In genomic region chr11:23124198-23124951, GRCm38 (mm10) we compare ENCODE assay signal across 8 mouse cellular contexts.
DNase-seq lines count a peak whose midpoint lies in the region; ATAC-seq lines count a peak whose summit lies in the region.

No protein-coding gene starts in this region.

- peak; percentile 25 for DNase-seq in urinary bladder, postnatal 25 days (ENCODE audit: low spot score)
- no peak for DNase-seq in urinary bladder, postnatal 10 days (ENCODE audit: low spot score)
- peak; percentile 17 to 50 for DNase-seq in cerebellum, postnatal 25 days
- DNase-seq in gastrocnemius, postnatal 10 days, result peak; percentile 40
- DNase-seq in intestine, embryonic 14.5 days (ENCODE audit: low spot score), result peak; percentile 81
- peak; percentile 52 for DNase-seq in liver, embryonic 13.5 days
- peak; percentile 51 for DNase-seq in naive thymus-derived CD4-positive, alpha-beta T cell, adult 2 months (ENCODE audit: low read depth)
- DNase-seq in thymus, postnatal 0 days (ENCODE audit: low spot score), result peak; percentile 71

- peak; percentile 98 for ATAC-seq in intestine, embryonic 14.5 days (replicated peaks; ENCODE audit: low FRiP score, low TSS enrichment, low read depth)
- ATAC-seq in liver, embryonic 13.5 days (ENCODE audit: low read depth), result peak; percentile 97

- H3K36me3 ChIP-seq in intestine, embryonic 14.5 days (ENCODE audit: control insufficient read depth, insufficient read depth, low read length), result no peaks in the 10 kb centered on the region
- H3K36me3 ChIP-seq in liver, embryonic 13.5 days, result no peaks in the 10 kb centered on the region

- WGBS in intestine, embryonic 14.5 days, result 3% methylated on average over 24 of the region's 25 CpGs
- WGBS in liver, embryonic 13.5 days (ENCODE audit: insufficient replicate concordance), result 4% methylated on average over 25 of the region's 25 CpGs

- H3K27ac ChIP-seq in intestine, embryonic 14.5 days (ENCODE audit: low read depth), result no peak overlapping the region
- H3K27ac ChIP-seq in liver, embryonic 13.5 days, result no peak overlapping the region

- H3K4me2 ChIP-seq in intestine, embryonic 14.5 days (ENCODE audit: low read length), result peak overlapping the region; percentile 74
- H3K4me2 ChIP-seq in liver, embryonic 13.5 days, result peak overlapping the region; percentile 70

- H3K9me3 ChIP-seq in intestine, embryonic 14.5 days (ENCODE audit: control insufficient read depth, low read length), result no peaks in the 10 kb centered on the region
- no peaks in the 10 kb centered on the region for H3K9me3 ChIP-seq in liver, embryonic 13.5 days (replicated peaks)

- H3K4me3 ChIP-seq in intestine, embryonic 14.5 days (ENCODE audit: low read depth, low read length), result peak overlapping the region; percentile 37
- H3K4me3 ChIP-seq in liver, embryonic 13.5 days (replicated peaks), result peak overlapping the region; percentile 45

- peaks cover 3% of the 10 kb centered on the region; the same call in 1 of the 2 replicates for H3K4me1 ChIP-seq in intestine, embryonic 14.5 days (replicated peaks; ENCODE audit: control insufficient read depth, insufficient read depth, low read length)
- peaks cover 9% of the 10 kb centered on the region for H3K4me1 ChIP-seq in liver, embryonic 13.5 days (replicated peaks)

- H3K9ac ChIP-seq in intestine, embryonic 14.5 days (ENCODE audit: low read length), result 0 out of 2 replicates have a peak overlapping the region, but pooled peaks have one; percentile 25
- H3K9ac ChIP-seq in liver, embryonic 13.5 days, result peak overlapping the region; percentile 41

- no peaks in the 10 kb centered on the region for H3K27me3 ChIP-seq in intestine, embryonic 14.5 days (replicated peaks; ENCODE audit: control insufficient read depth, insufficient read depth, low read length)
- H3K27me3 ChIP-seq in liver, embryonic 13.5 days, result no peaks in the 10 kb centered on the region
